Mouse (Mus musculus): Measurements from ENCODE around the gene Dennd1a. TPM values are rescaled to one million over a fixed set of nuclear protein-coding genes. Genes with fewer than 3 reads are reported as not detected.

The Dennd1a gene
- total and polyA plus RNA-seq, 3 experiments, result 17.6 to 26.8 (median 22.0) TPM

DNA sequence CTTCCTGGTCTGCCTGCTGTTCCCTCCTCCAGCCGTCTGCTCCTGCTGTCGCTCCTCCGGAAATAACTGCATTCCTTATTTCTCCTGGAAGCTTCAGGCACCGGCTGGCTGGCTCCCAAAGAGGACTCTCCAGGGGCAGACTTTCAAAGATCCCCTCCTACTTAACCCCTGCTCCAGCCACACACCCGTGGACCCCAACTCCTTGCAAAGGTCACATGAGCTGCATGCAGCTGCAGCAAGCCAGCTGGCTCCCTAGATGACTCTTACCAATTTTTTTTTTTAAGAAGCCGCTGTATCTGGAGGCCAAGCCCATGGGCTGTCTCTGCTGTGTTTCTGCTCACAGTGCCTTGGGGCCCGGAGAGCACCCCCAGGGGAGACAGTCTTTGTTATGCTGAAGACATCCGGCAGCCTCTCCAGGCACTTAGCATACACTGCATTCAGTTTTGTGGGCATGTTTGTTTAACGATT lies 520.1 kb downstream of the Dennd1a start:
- intact Hi-C loops (cut with DNase I), result no loop called here
- no peak overlapping the region for H3K4me3 ChIP-seq
- H3K27me3 ChIP-seq (ENCODE audit: control insufficient read depth, insufficient read depth, low read length), result no peaks in the 10 kb centered on the region
- H3K27ac ChIP-seq, result no peak overlapping the region
- TF ChIP-seq EP300 (IDR thresholded peaks at IDR 0.05; ENCODE audit: insufficient read depth, low read depth, low read length), result no peak
- TF ChIP-seq POLR2A (IDR thresholded peaks at IDR 0.05; ENCODE audit: insufficient read depth, low read depth, low read length), result no peak
- TF ChIP-seq CTCF (IDR thresholded peaks at IDR 0.05), result no peak
- peak; percentile 52 to 57 for DNase-seq
- no peak overlapping the region for H3K9ac ChIP-seq (ENCODE audit: low read depth, low read length)
- 7% methylated on average over 9 of the region's 9 CpGs for WGBS
- peaks cover 9% of the 10 kb centered on the region for H3K4me1 ChIP-seq (ENCODE audit: control insufficient read depth, insufficient read depth, low read length)
- no peaks in the 10 kb centered on the region for H3K36me3 ChIP-seq (ENCODE audit: control insufficient read depth, insufficient read depth, low read length)
- H3K79me2 ChIP-seq (replicated peaks; ENCODE audit: control insufficient read depth, insufficient read depth, low read length), result no peaks in the 10 kb centered on the region

DNA sequence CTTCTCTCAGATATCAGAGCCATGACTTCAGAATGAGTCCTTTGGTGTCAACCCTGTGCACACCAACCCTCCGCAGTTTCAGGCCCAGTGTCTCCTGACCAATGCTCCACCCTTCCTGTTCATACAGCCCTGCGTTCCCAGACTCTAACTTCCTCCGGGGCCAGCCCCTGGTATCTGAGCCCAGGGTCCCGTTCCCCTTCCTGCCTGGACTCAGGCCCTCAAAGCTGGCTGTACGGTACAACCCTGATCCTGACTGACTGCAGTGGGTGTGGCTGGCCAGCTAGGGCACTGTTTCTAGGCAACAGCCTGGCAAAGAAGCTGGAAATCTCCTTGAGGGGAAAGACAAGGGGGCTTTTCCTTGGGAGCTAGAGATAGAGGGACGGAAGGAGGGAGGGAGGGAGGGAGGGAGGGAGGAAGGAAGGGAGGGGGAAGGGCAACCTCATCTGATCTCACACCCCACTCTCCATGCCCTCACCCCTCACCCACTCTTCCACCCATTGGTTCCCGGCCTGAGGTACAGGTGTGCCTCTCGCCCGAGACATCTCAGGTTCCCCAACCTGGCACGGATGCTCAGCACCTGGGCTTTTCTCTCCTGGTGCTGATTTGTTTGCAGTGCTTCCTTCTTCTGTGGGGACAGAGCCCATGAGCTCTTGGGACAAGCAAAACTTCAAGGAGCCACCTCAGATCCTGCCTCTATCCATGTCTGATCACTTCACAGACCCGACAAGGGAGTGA lies 521.0 kb downstream of the Dennd1a start:
- no peak overlapping the region for H3K27ac ChIP-seq
- no peaks in the 10 kb centered on the region for H3K36me3 ChIP-seq (ENCODE audit: control insufficient read depth, insufficient read depth, low read length)
- H3K79me2 ChIP-seq (replicated peaks; ENCODE audit: control insufficient read depth, insufficient read depth, low read length), result no peaks in the 10 kb centered on the region
- TF ChIP-seq CTCF (IDR thresholded peaks at IDR 0.05), result no peak
- TF ChIP-seq EP300 (IDR thresholded peaks at IDR 0.05; ENCODE audit: insufficient read depth, low read depth, low read length), result no peak
- no peak for TF ChIP-seq POLR2A (IDR thresholded peaks at IDR 0.05; ENCODE audit: insufficient read depth, low read depth, low read length)
- peak in 1 of 2 experiments; percentile 31 for DNase-seq
- intact Hi-C loops (cut with DNase I), result no loop called here
- WGBS, result 53% methylated on average over 10 of the region's 11 CpGs
- no peak overlapping the region for H3K4me3 ChIP-seq
- no peaks in the 10 kb centered on the region for H3K27me3 ChIP-seq (ENCODE audit: control insufficient read depth, insufficient read depth, low read length)
- no peak overlapping the region for H3K9ac ChIP-seq (ENCODE audit: low read depth, low read length)
- peaks cover 7% of the 10 kb centered on the region for H3K4me1 ChIP-seq (ENCODE audit: control insufficient read depth, insufficient read depth, low read length)

DNA sequence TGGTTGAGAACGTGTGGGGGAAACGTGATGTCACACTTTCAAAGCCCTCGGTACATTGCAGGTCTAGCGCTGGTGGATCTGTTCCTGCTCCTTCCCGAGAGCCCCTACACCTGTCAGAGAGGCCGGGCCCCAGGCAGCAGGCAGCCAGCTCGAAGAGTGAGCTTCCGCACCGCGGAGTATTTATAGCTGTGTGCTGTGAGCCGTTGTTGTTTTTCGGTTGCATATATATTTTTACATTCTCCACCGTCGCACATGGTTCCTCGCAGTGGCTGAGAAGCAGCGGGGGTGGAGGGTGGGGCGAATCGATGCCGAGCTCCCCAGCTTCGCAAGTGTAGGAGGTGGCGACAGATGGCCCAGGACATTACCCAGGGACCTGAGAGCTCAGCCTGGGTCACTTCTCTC lies 522.1 kb downstream of the Dennd1a start:
- TF ChIP-seq EP300 (IDR thresholded peaks at IDR 0.05; ENCODE audit: insufficient read depth, low read depth, low read length) (no peak), CTCF (IDR thresholded peaks at IDR 0.05) (no peak), POLR2A (IDR thresholded peaks at IDR 0.05; ENCODE audit: insufficient read depth, low read depth, low read length) (no peak)
- Histone ChIP-seq H3K27ac (no peak overlapping the region), H3K4me3 (no peak overlapping the region), H3K79me2 (replicated peaks; ENCODE audit: control insufficient read depth, insufficient read depth, low read length) (no peaks in the 10 kb centered on the region), H3K4me1 (ENCODE audit: control insufficient read depth, insufficient read depth, low read length) (peaks cover 7% of the 10 kb centered on the region), H3K36me3 (ENCODE audit: control insufficient read depth, insufficient read depth, low read length) (no peaks in the 10 kb centered on the region), H3K27me3 (ENCODE audit: control insufficient read depth, insufficient read depth, low read length) (no peaks in the 10 kb centered on the region), H3K9ac (ENCODE audit: low read depth, low read length) (no peak overlapping the region)
- intact Hi-C loops (cut with DNase I), result no loop called here
- WGBS, result 45% methylated on average over 21 of the region's 21 CpGs
- peak in 1 of 2 experiments; percentile 46 for DNase-seq

DNA sequence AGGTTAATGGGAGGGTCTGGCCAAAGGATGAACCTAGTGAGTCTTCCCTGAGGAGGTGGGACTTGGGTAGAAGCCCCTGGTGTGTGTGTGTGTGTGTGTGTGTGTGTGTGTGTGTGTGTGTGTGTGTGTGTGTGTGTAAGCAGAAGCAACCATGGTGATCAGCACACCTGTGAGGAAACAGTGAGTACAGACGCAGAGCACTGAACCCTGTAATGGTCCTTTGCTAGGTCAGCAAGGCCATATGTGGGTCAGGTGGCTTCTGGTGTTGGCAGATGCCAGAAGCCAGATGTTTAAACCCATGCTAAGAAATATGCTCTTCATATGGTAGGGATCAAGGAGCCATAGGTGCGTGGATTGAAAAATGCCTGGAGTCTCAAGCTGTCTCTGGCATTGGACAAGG lies 522.7 kb downstream of the Dennd1a start:
- Histone ChIP-seq H3K4me3 (no peak overlapping the region), H3K27me3 (ENCODE audit: control insufficient read depth, insufficient read depth, low read length) (no peaks in the 10 kb centered on the region), H3K36me3 (ENCODE audit: control insufficient read depth, insufficient read depth, low read length) (no peaks in the 10 kb centered on the region), H3K27ac (no peak overlapping the region), H3K4me1 (ENCODE audit: control insufficient read depth, insufficient read depth, low read length) (peaks cover 7% of the 10 kb centered on the region), H3K79me2 (replicated peaks; ENCODE audit: control insufficient read depth, insufficient read depth, low read length) (no peaks in the 10 kb centered on the region), H3K9ac (ENCODE audit: low read depth, low read length) (no peak overlapping the region)
- intact Hi-C loops (cut with DNase I), result no loop called here
- WGBS, result 100% methylated on average over 2 of the region's 2 CpGs
- TF ChIP-seq POLR2A (IDR thresholded peaks at IDR 0.05; ENCODE audit: insufficient read depth, low read depth, low read length), result no peak
- TF ChIP-seq CTCF (IDR thresholded peaks at IDR 0.05), result no peak
- TF ChIP-seq EP300 (IDR thresholded peaks at IDR 0.05; ENCODE audit: insufficient read depth, low read depth, low read length), result no peak
- no peak for DNase-seq

DNA sequence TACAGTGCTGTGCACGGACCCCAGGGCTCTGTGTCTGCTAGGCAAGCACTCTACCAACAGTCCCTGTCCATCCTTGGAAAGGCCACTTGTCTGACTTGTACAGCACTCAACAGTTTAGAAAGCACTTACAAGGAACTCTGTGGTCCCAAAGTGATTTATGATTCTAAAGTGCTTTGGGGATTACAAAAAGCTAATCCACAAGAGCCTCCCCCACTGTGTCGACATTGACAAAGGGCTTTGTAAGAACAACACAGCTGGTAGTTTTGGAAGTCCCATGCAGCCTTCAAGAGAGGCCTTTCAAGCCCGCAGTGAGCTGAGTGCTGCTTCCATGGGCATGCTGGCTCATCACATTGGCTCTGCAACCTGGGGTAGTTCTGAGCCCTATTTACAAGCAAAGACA lies 523.6 kb downstream of the Dennd1a start:
- Histone ChIP-seq H3K9ac (ENCODE audit: low read depth, low read length) (no peak overlapping the region), H3K36me3 (ENCODE audit: control insufficient read depth, insufficient read depth, low read length) (no peaks in the 10 kb centered on the region), H3K4me3 (no peak overlapping the region), H3K27ac (no peak overlapping the region), H3K79me2 (replicated peaks; ENCODE audit: control insufficient read depth, insufficient read depth, low read length) (no peaks in the 10 kb centered on the region), H3K27me3 (ENCODE audit: control insufficient read depth, insufficient read depth, low read length) (no peaks in the 10 kb centered on the region), H3K4me1 (ENCODE audit: control insufficient read depth, insufficient read depth, low read length) (peaks cover 7% of the 10 kb centered on the region)
- TF ChIP-seq EP300 (IDR thresholded peaks at IDR 0.05; ENCODE audit: insufficient read depth, low read depth, low read length) (no peak), POLR2A (IDR thresholded peaks at IDR 0.05; ENCODE audit: insufficient read depth, low read depth, low read length) (no peak), CTCF (IDR thresholded peaks at IDR 0.05) (no peak)
- DNase-seq, result no peak
- intact Hi-C loops (cut with DNase I), result no loop called here
- WGBS, result 75% methylated on average over 3 of the region's 3 CpGs

DNA sequence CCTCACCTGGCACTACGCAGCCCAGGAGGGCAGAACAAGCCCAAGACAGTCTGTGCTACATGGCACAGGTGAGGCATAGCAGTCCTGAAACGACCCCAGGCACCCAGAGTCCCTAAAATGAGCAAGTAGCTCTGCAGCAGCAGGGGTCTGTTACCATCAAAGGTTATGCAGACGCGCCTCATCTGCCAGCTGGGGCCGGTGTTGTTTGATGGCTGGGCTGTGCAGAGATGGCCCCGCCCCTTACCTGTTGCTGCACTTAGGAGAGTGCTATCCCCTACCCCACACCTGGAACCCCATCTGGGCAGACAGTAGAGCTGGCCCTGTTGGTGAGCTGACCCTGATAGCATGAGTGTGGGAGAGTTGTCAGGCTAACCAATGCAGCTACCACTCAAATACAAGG lies 526.6 kb downstream of the Dennd1a start:
- DNase-seq, result no peak
- TF ChIP-seq POLR2A (IDR thresholded peaks at IDR 0.05; ENCODE audit: insufficient read depth, low read depth, low read length), result no peak
- no peak for TF ChIP-seq CTCF (IDR thresholded peaks at IDR 0.05)
- no peak for TF ChIP-seq EP300 (IDR thresholded peaks at IDR 0.05; ENCODE audit: insufficient read depth, low read depth, low read length)
- peaks cover 8% of the 10 kb centered on the region for H3K4me1 ChIP-seq (ENCODE audit: control insufficient read depth, insufficient read depth, low read length)
- no peaks in the 10 kb centered on the region for H3K79me2 ChIP-seq (replicated peaks; ENCODE audit: control insufficient read depth, insufficient read depth, low read length)
- no peak overlapping the region for H3K4me3 ChIP-seq
- WGBS, result 83% methylated on average over 6 of the region's 6 CpGs
- H3K27ac ChIP-seq, result no peak overlapping the region
- no peaks in the 10 kb centered on the region for H3K36me3 ChIP-seq (ENCODE audit: control insufficient read depth, insufficient read depth, low read length)
- no peak overlapping the region for H3K9ac ChIP-seq (ENCODE audit: low read depth, low read length)
- H3K27me3 ChIP-seq (ENCODE audit: control insufficient read depth, insufficient read depth, low read length), result no peaks in the 10 kb centered on the region
- intact Hi-C loops (cut with DNase I), result no loop called here

Data from heart, adult 2 months (tissue).